Mouse (Mus musculus) fat pad, adult 2 months (tissue): ENCODE results near the gene Thumpd3.

Experiments used
- DNase-seq: peaks from one replicate; pipeline ENCODE4 v3.0.0-alpha.2; 2011; ENCODE audit warnings: low read depth, low spot score; ENCODE audit errors: extremely low read depth

Gene Thumpd3

GRCm38 (mm10) chr6:113046041-113046975 lies at the start of gene Thumpd3:
Gene Thumpd3, plus strand, starts transcription at chr6:113046225.
- no peak for DNase-seq

GRCm38 (mm10) chr6:112999199-112999598 lies 46.8 kb upstream of the Thumpd3 start:
- no peak for DNase-seq

GRCm38 (mm10) chr6:113000666-113001287 lies 45.2 kb upstream of the Thumpd3 start:
- DNase-seq, result no peak

GRCm38 (mm10) chr6:113001719-113002118 lies 44.3 kb upstream of the Thumpd3 start:
- no peak for DNase-seq

GRCm38 (mm10) chr6:113003313-113004111 lies 42.5 kb upstream of the Thumpd3 start:
- DNase-seq, result no peak

GRCm38 (mm10) chr6:113006833-113007232 lies 39.2 kb upstream of the Thumpd3 start:
- no peak for DNase-seq

GRCm38 (mm10) chr6:113011886-113012285 lies 34.1 kb upstream of the Thumpd3 start:
- DNase-seq, result no peak

GRCm38 (mm10) chr6:113012495-113012941 lies 33.5 kb upstream of the Thumpd3 start:
- DNase-seq, result no peak

- DNase-seq, result no peak
These were observed 32.5 kb upstream of the Thumpd3 start for GRCm38 (mm10) chr6:113013550-113013949.

- no peak for DNase-seq
These were observed 28.5 kb upstream of the Thumpd3 start for GRCm38 (mm10) chr6:113017500-113018047.

- no peak for DNase-seq
These were observed 27.9 kb upstream of the Thumpd3 start for GRCm38 (mm10) chr6:113018139-113018538.

GRCm38 (mm10) chr6:113024866-113025265 lies 21.2 kb upstream of the Thumpd3 start:
- peak; percentile 52 for DNase-seq

GRCm38 (mm10) chr6:113025774-113026173 lies 20.3 kb upstream of the Thumpd3 start:
- DNase-seq, result no peak

GRCm38 (mm10) chr6:113027446-113027845 lies 18.6 kb upstream of the Thumpd3 start:
- no peak for DNase-seq

GRCm38 (mm10) chr6:113029006-113029405 lies 17.0 kb upstream of the Thumpd3 start:
- no peak for DNase-seq

- DNase-seq, result no peak
These were observed 15.5 kb upstream of the Thumpd3 start for GRCm38 (mm10) chr6:113030553-113030952.

- no peak for DNase-seq
These were observed 14.9 kb upstream of the Thumpd3 start for GRCm38 (mm10) chr6:113030970-113031660.

GRCm38 (mm10) chr6:113032121-113032520 lies 13.9 kb upstream of the Thumpd3 start:
- no peak for DNase-seq

GRCm38 (mm10) chr6:113033185-113033584 lies 12.8 kb upstream of the Thumpd3 start:
- peak; percentile 84 for DNase-seq

- DNase-seq, result peak; percentile 85
These were observed 11.6 kb upstream of the Thumpd3 start for GRCm38 (mm10) chr6:113034466-113034865.
